Mouse (Mus musculus) neural tube, embryonic 12.5 days (tissue): ENCODE results near the gene Plxnc1. TPM values are rescaled to one million over a fixed set of nuclear protein-coding genes. Genes with fewer than 3 reads are reported as not detected.

ENCODE experiments used
- ATAC-seq: fragments of 200-750 bp; cut with Nextera tagmentation; 2 replicates; pipeline ENCODE4 v1.8.0; 2017; ENCODE audit warnings: low read depth, mild to moderate bottlenecking, moderate TSS enrichment, moderate library complexity; ENCODE audit not compliant: low FRiP score
- H3K27ac ChIP-seq: fragments of 300-500 bp; sonication (generic); 2 replicates; pipeline ENCODE4 v1.5.1; 2016
- H3K27me3 ChIP-seq: fragments of 300-500 bp; sonication (generic); replicated peaks from 2 replicates; pipeline ENCODE4 v1.6.1; 2016; ENCODE audit warnings: mild to moderate bottlenecking
- H3K36me3 ChIP-seq: fragments of 300-500 bp; sonication (generic); 2 replicates; pipeline ENCODE4 v1.6.1; 2016; ENCODE audit warnings: mild to moderate bottlenecking
- H3K4me1 ChIP-seq: fragments of 300-500 bp; sonication (generic); 2 replicates; pipeline ENCODE4 v1.6.1; 2016
- H3K4me2 ChIP-seq: fragments of 300-500 bp; sonication (generic); replicated peaks from 2 replicates; pipeline ENCODE4 v1.6.1; 2016; ENCODE audit warnings: mild to moderate bottlenecking
- H3K4me3 ChIP-seq: fragments of 300-500 bp; sonication (generic); 2 replicates; pipeline ENCODE4 v1.5.1; 2016
- H3K9ac ChIP-seq: fragments of 300-500 bp; sonication (generic); 2 replicates; pipeline ENCODE4 v1.6.1; 2016; ENCODE audit warnings: mild to moderate bottlenecking
- H3K9me3 ChIP-seq: fragments of 300-500 bp; sonication (generic); 2 replicates; pipeline ENCODE4 v1.6.1; 2016; ENCODE audit warnings: mild to moderate bottlenecking
- WGBS: fragments of 180-500 bp; shearing (Covaris S2); methylation state at CpG from one replicate; pipeline ENCODE4 v1.1.7; 2016; 5-methylcytosine and 5-hydroxymethylcytosine counted together
- polyA plus RNA-seq: library from polyadenylated mRNA; unstranded; fragments of >200 nt; fragmentation: Nextera tagmentation; extraction: Ambion mirVana; gene quantifications from 2 replicates; pipeline ENCODE4 v1.2.1, GENCODE M21; 2016

Gene Plxnc1
- polyA plus RNA-seq, 1 experiment from 2014 or later: 6.0 TPM

DNA sequence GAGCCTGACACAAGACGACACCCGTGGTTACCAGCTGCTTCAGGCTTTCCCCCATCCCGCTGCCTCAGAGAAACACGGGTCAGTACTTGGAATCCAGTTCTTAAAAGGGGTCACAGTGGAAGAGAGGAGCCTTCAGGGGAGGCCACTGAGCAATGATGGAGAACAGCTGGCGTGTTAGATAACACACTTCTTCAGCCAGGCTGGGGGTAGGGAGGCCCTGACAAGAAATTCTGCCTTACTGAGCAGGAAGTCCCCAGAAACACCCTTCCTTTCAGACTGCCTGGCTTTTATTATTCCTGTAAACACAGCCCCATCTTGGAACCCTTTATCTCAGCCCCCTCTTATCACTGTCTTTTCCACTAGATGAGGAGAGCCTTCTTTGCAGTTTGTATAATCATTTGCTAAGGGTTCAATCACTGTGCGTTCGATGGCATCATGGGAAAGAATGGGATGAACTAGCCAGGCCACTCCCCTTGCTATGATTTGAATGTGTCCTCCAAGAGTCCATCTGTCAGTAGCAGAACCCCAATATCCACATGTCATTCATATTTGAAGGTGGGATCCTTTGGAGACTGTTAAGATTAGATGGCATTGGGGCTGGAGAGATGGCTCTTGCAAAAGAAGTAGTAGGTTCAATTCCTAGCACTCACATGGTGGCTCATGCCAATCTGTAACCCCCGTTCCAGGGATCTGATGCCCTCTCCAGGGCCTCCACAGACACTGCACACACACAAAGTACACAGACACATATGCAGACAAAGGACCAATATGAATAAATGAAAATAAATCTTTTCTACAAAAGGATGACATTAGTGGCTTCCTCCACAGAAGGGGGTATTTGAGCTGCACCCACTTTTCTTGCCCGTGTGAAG is 12.4 kb downstream of the Plxnc1 start:
- Histone ChIP-seq H3K9me3 (no peaks in the 10 kb centered on the region), H3K27ac (no peak overlapping the region), H3K4me1 (peaks cover 5% of the 10 kb centered on the region; the same call in 1 of the 2 replicates), H3K4me2 (no peak overlapping the region), H3K36me3 (no peaks in the 10 kb centered on the region), H3K27me3 (no peaks in the 10 kb centered on the region), H3K9ac (no peak overlapping the region), H3K4me3 (no peak overlapping the region)
- 75% methylated on average over 9 of the region's 9 CpGs for WGBS
- ATAC-seq: no peak

DNA sequence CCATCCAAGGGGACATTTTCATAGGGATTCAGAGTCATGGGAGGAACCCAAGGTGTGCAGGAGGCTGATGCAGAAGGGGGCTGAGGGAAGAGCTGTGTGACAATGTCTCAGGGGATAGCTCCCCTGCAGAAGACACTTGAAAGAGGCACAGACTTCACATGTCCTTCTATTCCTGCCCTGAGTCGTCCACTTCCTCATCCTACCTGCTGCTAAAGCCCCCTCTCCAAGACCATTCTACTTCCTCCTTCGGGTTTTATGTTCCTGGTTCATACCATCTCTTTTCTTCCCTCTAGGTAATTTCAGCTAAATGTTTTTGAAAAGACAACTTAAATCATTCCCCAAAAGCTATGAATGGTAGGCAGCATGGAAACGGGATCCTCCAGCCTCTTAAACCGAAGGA is 16.5 kb downstream of the Plxnc1 start:
- Histone ChIP-seq H3K4me2 (no peak overlapping the region), H3K36me3 (no peaks in the 10 kb centered on the region), H3K4me1 (peaks cover 3% of the 10 kb centered on the region; the same call in 1 of the 2 replicates), H3K4me3 (no peak overlapping the region), H3K27me3 (no peaks in the 10 kb centered on the region), H3K27ac (no peak overlapping the region), H3K9me3 (no peaks in the 10 kb centered on the region), H3K9ac (no peak overlapping the region)
- WGBS: 94% methylated on average over 4 of the region's 4 CpGs
- ATAC-seq: no peak

DNA sequence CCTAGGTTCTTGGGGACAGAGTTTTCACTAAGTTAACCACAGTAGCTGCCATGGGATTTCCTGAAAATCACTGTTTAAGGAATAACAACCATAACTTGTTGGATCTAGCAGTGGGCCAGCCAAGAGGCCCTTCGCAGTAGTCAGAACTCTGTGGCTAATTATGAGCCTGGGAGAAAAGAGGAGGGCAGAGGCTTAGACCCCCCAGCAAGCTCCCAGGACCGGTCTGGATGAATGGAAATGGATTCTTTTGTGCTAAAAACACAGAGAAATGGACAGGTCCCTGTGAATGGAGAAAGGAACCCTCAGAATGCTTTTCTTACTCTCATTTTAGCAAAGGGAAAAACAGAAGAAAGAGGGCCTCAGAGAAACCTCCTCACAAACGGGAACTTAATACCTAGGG is 18.3 kb downstream of the Plxnc1 start:
- no peak for ATAC-seq
- H3K4me3 ChIP-seq: no peak overlapping the region
- no peaks in the 10 kb centered on the region for H3K9me3 ChIP-seq
- H3K36me3 ChIP-seq: no peaks in the 10 kb centered on the region
- H3K27me3 ChIP-seq: no peaks in the 10 kb centered on the region
- H3K4me1 ChIP-seq: peaks cover 6% of the 10 kb centered on the region; the same call in 1 of the 2 replicates
- 30% methylated on average over 3 of the region's 3 CpGs for WGBS
- no peak overlapping the region for H3K9ac ChIP-seq
- no peak overlapping the region for H3K27ac ChIP-seq
- no peak overlapping the region for H3K4me2 ChIP-seq

DNA sequence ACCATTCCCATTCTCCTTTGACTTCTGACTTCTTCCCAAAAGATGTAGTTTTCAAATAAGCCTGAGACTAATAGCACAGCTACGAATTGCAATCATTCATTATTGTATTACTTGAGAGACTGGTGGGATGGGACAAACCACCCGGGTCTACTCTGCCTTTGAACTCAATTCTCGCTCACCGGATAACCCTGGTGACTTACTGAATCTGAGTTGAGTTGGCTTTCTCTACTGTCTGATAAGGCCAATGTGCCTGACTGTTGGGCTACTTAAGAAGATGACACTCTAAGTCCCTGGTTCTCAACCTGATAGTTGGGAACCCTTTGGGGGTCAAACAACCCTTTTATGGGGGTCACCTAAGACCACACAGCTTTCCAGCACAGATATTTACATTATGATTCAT is 19.8 kb downstream of the Plxnc1 start:
- Histone ChIP-seq H3K36me3 (no peaks in the 10 kb centered on the region), H3K4me2 (no peak overlapping the region), H3K27ac (no peak overlapping the region), H3K9ac (no peak overlapping the region), H3K9me3 (no peaks in the 10 kb centered on the region), H3K4me3 (no peak overlapping the region), H3K4me1 (peaks cover 6% of the 10 kb centered on the region; the same call in 1 of the 2 replicates), H3K27me3 (no peaks in the 10 kb centered on the region)
- WGBS: 91% methylated on average over 4 of the region's 4 CpGs
- ATAC-seq: no peak

DNA sequence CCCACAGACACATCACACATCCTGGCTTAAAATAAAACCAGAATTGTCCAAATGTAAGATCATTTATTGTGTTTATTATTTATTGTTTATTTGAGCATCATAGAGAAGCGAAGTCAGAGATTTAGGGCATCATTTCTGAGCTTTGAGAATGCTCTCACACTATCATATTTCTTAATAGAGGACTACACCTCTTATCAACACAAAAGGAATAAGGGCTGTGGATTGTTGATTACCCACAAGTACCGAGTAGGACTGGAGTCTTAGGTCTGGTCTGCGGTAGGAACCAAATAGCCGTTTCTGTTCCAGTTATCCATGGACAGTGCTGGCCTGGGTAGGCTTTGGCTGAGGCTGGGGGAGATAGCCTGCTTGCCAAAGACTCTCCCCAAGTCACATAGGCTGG is 20.2 kb downstream of the Plxnc1 start:
- no peak overlapping the region for H3K4me3 ChIP-seq
- no peaks in the 10 kb centered on the region for H3K9me3 ChIP-seq
- ATAC-seq: no peak
- H3K9ac ChIP-seq: no peak overlapping the region
- H3K4me1 ChIP-seq: peaks cover 6% of the 10 kb centered on the region; the same call in 1 of the 2 replicates
- 83% methylated on average over 4 of the region's 4 CpGs for WGBS
- no peaks in the 10 kb centered on the region for H3K36me3 ChIP-seq
- no peak overlapping the region for H3K4me2 ChIP-seq
- no peak overlapping the region for H3K27ac ChIP-seq
- no peaks in the 10 kb centered on the region for H3K27me3 ChIP-seq

DNA sequence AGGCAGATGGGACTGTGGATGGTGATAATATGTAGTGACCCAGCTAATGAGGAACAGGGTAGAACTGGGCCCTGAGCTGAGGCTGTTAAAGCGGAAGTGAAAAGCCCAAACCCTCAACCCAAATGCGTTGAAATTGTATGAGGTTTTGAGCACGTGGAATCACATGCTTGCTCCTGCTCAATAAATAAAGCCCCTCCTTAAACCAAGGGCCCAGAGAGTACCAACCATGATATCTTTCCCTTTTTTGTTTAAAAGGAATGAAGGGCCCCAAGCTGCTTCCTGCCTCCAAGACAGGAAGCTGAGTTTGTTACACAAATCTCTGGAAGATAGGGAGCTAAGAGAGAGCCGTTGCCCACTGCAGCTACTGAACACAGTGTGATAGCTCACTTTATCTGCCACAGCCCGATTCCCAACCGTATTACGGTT is 21.3 kb downstream of the Plxnc1 start:
- H3K4me2 ChIP-seq: no peak overlapping the region
- no peak overlapping the region for H3K9ac ChIP-seq
- H3K27ac ChIP-seq: no peak overlapping the region
- no peaks in the 10 kb centered on the region for H3K27me3 ChIP-seq
- no peaks in the 10 kb centered on the region for H3K36me3 ChIP-seq
- 68% methylated on average over 7 of the region's 7 CpGs for WGBS
- H3K9me3 ChIP-seq: no peaks in the 10 kb centered on the region
- no peak overlapping the region for H3K4me3 ChIP-seq
- H3K4me1 ChIP-seq: peaks cover 9% of the 10 kb centered on the region; the same call in 1 of the 2 replicates
- no peak for ATAC-seq

DNA sequence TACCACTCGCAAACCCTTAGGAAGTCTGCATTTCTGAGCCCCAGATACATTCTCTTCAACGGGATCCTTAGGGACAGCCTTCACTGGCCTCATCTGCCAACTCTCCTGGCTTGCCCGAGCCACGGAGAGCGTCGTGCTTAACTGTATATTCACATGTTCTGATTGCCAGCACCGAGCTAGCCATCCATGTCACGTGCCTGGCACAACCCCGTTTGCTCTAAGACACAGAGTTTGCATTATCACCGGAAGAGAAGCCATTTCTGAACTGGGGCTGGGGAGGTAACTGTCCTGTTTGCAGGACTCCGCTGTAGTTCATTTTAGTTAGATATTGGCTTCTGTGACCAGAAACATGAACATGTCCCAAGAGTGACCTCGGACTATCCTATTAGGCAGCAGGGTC is 21.8 kb downstream of the Plxnc1 start:
- no peak for ATAC-seq
- no peaks in the 10 kb centered on the region for H3K9me3 ChIP-seq
- no peak overlapping the region for H3K4me3 ChIP-seq
- H3K27ac ChIP-seq: no peak overlapping the region
- 89% methylated on average over 12 of the region's 12 CpGs for WGBS
- H3K36me3 ChIP-seq: no peaks in the 10 kb centered on the region
- no peaks in the 10 kb centered on the region for H3K27me3 ChIP-seq
- H3K9ac ChIP-seq: no peak overlapping the region
- H3K4me1 ChIP-seq: peaks cover 14% of the 10 kb centered on the region; the same call in 1 of the 2 replicates
- H3K4me2 ChIP-seq: no peak overlapping the region

DNA sequence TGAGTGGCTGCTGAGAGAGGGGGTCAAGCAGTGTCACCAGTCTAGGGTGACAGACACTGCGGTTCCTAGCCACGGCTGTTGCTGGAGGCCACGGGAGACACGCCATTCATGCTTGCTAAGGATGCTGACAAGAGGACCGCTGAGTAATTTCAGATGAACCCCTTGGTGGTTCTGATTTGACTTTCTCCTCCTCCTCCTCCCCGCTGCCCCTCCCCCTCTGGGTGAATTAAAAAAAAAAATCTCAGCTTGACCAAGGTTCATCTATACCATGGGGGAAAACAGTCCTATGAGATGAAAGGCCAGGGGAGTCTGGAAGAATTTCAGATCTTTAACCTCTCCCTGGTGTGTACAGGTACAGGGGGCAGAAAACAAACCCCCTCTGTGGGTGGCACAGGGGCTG is 22.9 kb downstream of the Plxnc1 start:
- Histone ChIP-seq H3K9ac (no peak overlapping the region), H3K27me3 (no peaks in the 10 kb centered on the region), H3K36me3 (no peaks in the 10 kb centered on the region), H3K27ac (no peak overlapping the region), H3K4me2 (no peak overlapping the region), H3K4me3 (no peak overlapping the region), H3K9me3 (no peaks in the 10 kb centered on the region), H3K4me1 (peaks cover 16% of the 10 kb centered on the region; the same call in 1 of the 2 replicates)
- WGBS: 77% methylated on average over 6 of the region's 6 CpGs
- ATAC-seq: no peak

DNA sequence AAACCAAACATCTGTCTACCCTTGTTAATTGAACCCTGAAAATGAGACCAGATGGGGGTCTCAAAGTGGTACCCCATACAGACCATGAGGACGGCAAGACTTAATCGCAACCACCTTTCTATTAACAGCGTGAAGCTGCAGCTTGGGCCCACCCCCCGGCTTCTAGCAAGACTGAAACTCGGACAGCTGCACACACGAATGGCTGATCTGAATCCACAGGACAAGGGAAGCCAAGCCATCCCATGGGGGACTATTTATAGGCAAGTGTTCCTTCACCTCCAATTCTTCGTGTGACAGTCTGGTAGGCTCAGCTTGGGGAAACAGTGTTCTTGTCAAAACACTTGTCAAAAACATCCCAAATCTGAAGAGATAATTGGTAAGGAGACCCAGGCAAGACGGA is 24.1 kb downstream of the Plxnc1 start:
- ATAC-seq: no peak
- Histone ChIP-seq H3K9me3 (no peaks in the 10 kb centered on the region), H3K27ac (no peak overlapping the region), H3K27me3 (no peaks in the 10 kb centered on the region), H3K4me3 (no peak overlapping the region), H3K4me1 (peaks cover 16% of the 10 kb centered on the region; the same call in 1 of the 2 replicates), H3K4me2 (no peak overlapping the region), H3K36me3 (no peaks in the 10 kb centered on the region), H3K9ac (no peak overlapping the region)
- WGBS: 90% methylated on average over 8 of the region's 8 CpGs

DNA sequence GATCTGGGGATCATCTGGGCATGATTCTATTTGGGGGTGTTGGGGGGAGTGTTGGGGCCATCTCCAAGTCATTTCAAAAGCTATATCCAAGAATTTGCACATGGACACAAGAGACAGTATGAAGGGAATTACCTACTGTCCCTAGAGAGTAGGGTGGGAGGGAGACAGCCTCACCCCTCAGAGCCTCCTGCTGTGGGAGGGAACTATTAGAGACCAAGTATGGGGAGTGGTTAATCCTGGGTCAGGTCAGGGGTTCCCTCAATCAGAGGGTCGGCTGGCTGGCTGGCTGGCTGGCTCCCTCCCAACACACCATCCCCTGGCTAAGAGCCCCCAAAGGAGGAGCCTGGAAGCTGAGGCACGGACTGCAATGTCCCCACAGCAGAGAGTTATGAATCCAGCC is 24.7 kb downstream of the Plxnc1 start:
- Histone ChIP-seq H3K9ac (no peak overlapping the region), H3K4me3 (no peak overlapping the region), H3K9me3 (no peaks in the 10 kb centered on the region), H3K27ac (no peak overlapping the region), H3K4me2 (no peak overlapping the region), H3K4me1 (peaks cover 16% of the 10 kb centered on the region; the same call in 1 of the 2 replicates), H3K27me3 (no peaks in the 10 kb centered on the region), H3K36me3 (no peaks in the 10 kb centered on the region)
- no peak for ATAC-seq
- 73% methylated on average over 2 of the region's 2 CpGs for WGBS

DNA sequence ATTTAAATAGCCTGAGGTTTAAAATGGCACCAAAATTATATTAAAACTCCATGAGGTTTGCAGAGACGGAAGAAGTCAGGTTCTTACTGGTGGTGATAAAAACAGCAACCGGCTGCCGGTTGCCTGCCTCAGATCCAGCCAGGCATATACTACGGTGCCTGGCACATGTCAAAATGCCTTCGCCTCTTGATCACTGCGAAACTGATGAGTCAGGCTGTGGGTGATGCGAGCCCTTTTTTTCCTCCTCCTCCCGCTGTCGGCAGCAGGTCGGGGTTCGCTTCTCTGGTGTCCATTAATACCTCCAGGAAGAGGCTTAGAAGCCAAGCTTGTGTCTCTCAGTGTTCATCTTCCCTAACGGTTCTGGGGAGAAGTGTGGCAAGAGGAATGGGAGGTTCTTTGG is 25.1 kb downstream of the Plxnc1 start:
- Histone ChIP-seq H3K4me1 (peaks cover 16% of the 10 kb centered on the region; the same call in 1 of the 2 replicates), H3K27me3 (no peaks in the 10 kb centered on the region), H3K9ac (no peak overlapping the region), H3K27ac (no peak overlapping the region), H3K36me3 (no peaks in the 10 kb centered on the region), H3K4me3 (no peak overlapping the region), H3K4me2 (no peak overlapping the region), H3K9me3 (no peaks in the 10 kb centered on the region)
- ATAC-seq: no peak
- WGBS: 79% methylated on average over 12 of the region's 12 CpGs

DNA sequence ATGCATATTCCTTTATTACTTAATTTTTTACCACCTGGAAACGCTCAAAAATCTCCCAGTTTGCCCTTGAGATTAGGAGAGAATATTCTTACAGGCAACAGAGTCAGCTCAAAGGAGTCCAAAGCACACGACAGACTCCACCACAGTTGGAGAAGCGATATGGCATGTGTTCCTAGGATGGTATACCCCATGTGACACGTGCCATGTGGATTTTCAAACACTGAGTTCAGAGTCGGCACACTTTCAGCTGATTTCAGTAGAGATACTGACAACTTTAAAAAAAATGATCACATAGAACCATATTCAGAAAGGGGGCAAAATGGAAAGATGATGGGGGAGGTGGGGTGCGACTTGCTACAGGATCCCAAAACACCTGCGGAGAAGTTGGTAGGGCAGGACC is 26.0 kb downstream of the Plxnc1 start:
- Histone ChIP-seq H3K9me3 (no peaks in the 10 kb centered on the region), H3K27me3 (no peaks in the 10 kb centered on the region), H3K4me3 (no peak overlapping the region), H3K9ac (no peak overlapping the region), H3K27ac (no peak overlapping the region), H3K36me3 (no peaks in the 10 kb centered on the region), H3K4me1 (peaks cover 16% of the 10 kb centered on the region; the same call in 1 of the 2 replicates), H3K4me2 (no peak overlapping the region)
- no peak for ATAC-seq
- WGBS: 90% methylated on average over 7 of the region's 7 CpGs

DNA sequence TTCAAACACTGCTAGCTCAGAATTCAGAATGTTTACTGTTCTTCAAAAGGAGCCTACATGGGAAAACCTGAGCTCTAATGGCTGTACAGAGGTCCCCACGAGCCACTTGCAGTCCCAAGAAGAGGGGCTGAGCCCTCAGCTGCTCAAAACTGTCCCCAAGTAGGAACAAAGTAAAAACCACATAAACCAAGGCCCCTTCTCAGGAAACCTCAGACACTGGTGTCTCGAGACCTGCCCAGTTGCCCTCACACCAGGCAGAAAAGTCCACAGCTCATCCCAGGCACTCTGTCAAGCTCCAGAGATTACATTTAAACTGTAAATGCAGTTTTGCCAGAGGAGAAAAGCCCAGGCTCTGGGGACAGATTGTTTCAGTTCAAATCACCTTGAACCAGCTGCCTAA is 26.6 kb downstream of the Plxnc1 start:
- Histone ChIP-seq H3K27me3 (no peaks in the 10 kb centered on the region), H3K9ac (no peak overlapping the region), H3K36me3 (no peaks in the 10 kb centered on the region), H3K4me2 (no peak overlapping the region), H3K4me1 (peaks cover 13% of the 10 kb centered on the region; the same call in 1 of the 2 replicates), H3K4me3 (no peak overlapping the region), H3K9me3 (no peaks in the 10 kb centered on the region), H3K27ac (no peak overlapping the region)
- ATAC-seq: no peak
- 73% methylated on average over 2 of the region's 2 CpGs for WGBS
